Mouse (Mus musculus): ENCODE measurements around the gene Car15.

The Car15 gene

GRCm38 (mm10) chr16:17838051-17838450 lies at the start of gene Car15:
Gene Car15, minus strand, starts transcription at chr16:17838364.
- no peak for DNase-seq

- no peak for DNase-seq
Observed at GRCm38 (mm10) chr16:17884116-17884515, 46.0 kb upstream of the Car15 start.

- DNase-seq = no peak
Observed at GRCm38 (mm10) chr16:17882196-17882595, 44.0 kb upstream of the Car15 start.

GRCm38 (mm10) chr16:17879571-17879970 lies 41.4 kb upstream of the Car15 start:
- no peak for DNase-seq

GRCm38 (mm10) chr16:17876096-17876495 lies 37.9 kb upstream of the Car15 start:
- no peak for DNase-seq

GRCm38 (mm10) chr16:17875174-17875573 lies 37.0 kb upstream of the Car15 start:
- no peak for DNase-seq

GRCm38 (mm10) chr16:17872995-17873394 lies 34.8 kb upstream of the Car15 start:
- DNase-seq = no peak

- DNase-seq = no peak
Observed at GRCm38 (mm10) chr16:17871248-17871647, 33.1 kb upstream of the Car15 start.

GRCm38 (mm10) chr16:17865770-17866169 lies 27.6 kb upstream of the Car15 start:
- no peak for DNase-seq

- no peak for DNase-seq
Observed at GRCm38 (mm10) chr16:17865293-17865692, 27.1 kb upstream of the Car15 start.

- DNase-seq = peak in 1 of 2 experiments; percentile 15
Observed at GRCm38 (mm10) chr16:17858592-17858991, 20.4 kb upstream of the Car15 start.

- no peak for DNase-seq
Observed at GRCm38 (mm10) chr16:17857157-17857556, 19.0 kb upstream of the Car15 start.

GRCm38 (mm10) chr16:17853263-17853662 lies 15.1 kb upstream of the Car15 start:
- no peak for DNase-seq

- no peak for DNase-seq
Observed at GRCm38 (mm10) chr16:17851860-17852259, 13.7 kb upstream of the Car15 start.

- DNase-seq = no peak
Observed at GRCm38 (mm10) chr16:17851331-17851730, 13.2 kb upstream of the Car15 start.

GRCm38 (mm10) chr16:17849486-17849885 lies 11.3 kb upstream of the Car15 start:
- no peak for DNase-seq

GRCm38 (mm10) chr16:17848928-17849327 lies 10.8 kb upstream of the Car15 start:
- no peak for DNase-seq

GRCm38 (mm10) chr16:17848431-17848830 lies 10.3 kb upstream of the Car15 start:
- no peak for DNase-seq

GRCm38 (mm10) chr16:17843701-17844365 lies 5.7 kb upstream of the Car15 start:
- DNase-seq = no peak

- DNase-seq = no peak
Observed at GRCm38 (mm10) chr16:17842437-17842836, 4.3 kb upstream of the Car15 start.

- DNase-seq = no peak
Observed at GRCm38 (mm10) chr16:17839976-17840375, 1.8 kb upstream of the Car15 start.

- no peak for DNase-seq
Observed at GRCm38 (mm10) chr16:17835481-17835880, 2.7 kb downstream of the Car15 start.

GRCm38 (mm10) chr16:17834543-17834942 lies 3.6 kb downstream of the Car15 start:
- no peak for DNase-seq

- no peak for DNase-seq
Observed at GRCm38 (mm10) chr16:17833681-17834399, 4.3 kb downstream of the Car15 start.

GRCm38 (mm10) chr16:17833321-17833680 lies 4.9 kb downstream of the Car15 start:
- DNase-seq = no peak
